Mouse (Mus musculus): ENCODE results near the gene Dok7.

GRCm38 (mm10) chr5:35133468-35133867 lies 76.9 kb downstream of the Dok7 start:
- no peak for TF ChIP-seq EP300 (IDR thresholded peaks at IDR 0.05; ENCODE audit: insufficient read depth, low read depth, low read length)
- TF ChIP-seq CTCF (IDR thresholded peaks at IDR 0.05; ENCODE audit: low read depth, low read length) = no peak

Data from ES-Bruce4 (cell line).